Mouse (Mus musculus) adrenal gland, postnatal 4 days (tissue): ENCODE measurements around the gene Tmem87b. TPM values are rescaled to one million over a fixed set of nuclear protein-coding genes. Genes with fewer than 3 reads are reported as not detected.

Experiments used
- DNase-seq, 2 experiments: peaks; one replicate each; pipeline ENCODE4 v3.0.0; 2021 to 2022; ENCODE audit warnings: low spot score in 2 of 2, mixed read lengths in 2 of 2
- long read RNA-seq, 2 experiments: library from polyadenylated mRNA; stranded (forward); transcript quantifications; one replicate each; pipeline ENCODE4 v2.0.0; 2021
- total RNA-seq, 2 experiments: library from RNA; stranded (reverse); gene quantifications; 2 replicates each; pipeline ENCODE4 v1.2.3; 2021

Gene Tmem87b
- total RNA-seq = 10 to 100 TPM; 44.8 to 45.7 TPM
- long read RNA-seq, experiment 1, full-length matches to known transcripts = 7 of 25 reads
- long read RNA-seq, experiment 1, partial matches to known transcripts = 0 of 25 reads
- long read RNA-seq, experiment 1, other reads (novel, unspliced or antisense) = 18 of 25 reads
- long read RNA-seq, experiment 2, full-length matches to known transcripts = 36 of 77 reads
- long read RNA-seq, experiment 2, partial matches to known transcripts = 6 of 77 reads
- long read RNA-seq, experiment 2, other reads (novel, unspliced or antisense) = 35 of 77 reads

- peak; percentile 95 to 98 for DNase-seq
Observed at GRCm38 (mm10) chr2:128817786-128818681, at the start of gene Tmem87b. TSS of gene Tmem87b (plus strand) at chr2:128818118.

DNA sequence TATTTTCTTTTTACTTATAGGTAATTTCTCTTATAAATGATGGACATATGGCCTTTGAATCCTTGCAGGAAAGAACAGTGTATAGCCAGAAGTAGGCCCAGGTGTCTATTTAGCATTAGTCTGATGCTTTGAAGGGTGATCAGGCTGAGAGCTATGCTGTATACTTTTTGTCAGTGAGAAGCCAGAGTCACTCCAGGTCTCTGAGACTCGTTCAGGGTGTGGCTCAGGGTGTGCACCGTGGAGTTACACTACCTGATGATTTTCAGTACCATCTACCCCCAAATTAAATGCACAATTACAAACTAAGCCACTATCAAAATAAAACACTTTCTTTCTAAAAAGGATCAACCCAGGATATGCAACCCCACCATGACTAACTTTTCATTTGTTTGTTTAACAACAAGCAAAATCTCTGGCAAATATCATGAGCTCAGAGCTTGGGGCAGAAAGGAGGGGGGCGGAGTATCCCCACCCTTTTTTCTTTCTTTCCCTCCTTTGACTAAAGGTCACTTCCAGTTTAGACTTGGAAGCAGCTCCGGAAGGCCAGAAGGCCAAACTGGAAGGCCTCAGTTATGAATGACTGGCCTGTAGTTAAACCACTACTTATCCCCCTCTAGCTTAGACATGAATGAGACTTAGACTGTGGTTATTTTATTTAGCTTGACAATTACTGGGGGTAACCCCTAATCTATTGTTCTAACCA lies 49.2 kb upstream of the Tmem87b start:
- DNase-seq = no peak

GRCm38 (mm10) chr2:128770557-128770956 lies 47.4 kb upstream of the Tmem87b start:
- DNase-seq = no peak

- DNase-seq = no peak
Observed at GRCm38 (mm10) chr2:128771048-128771447, 46.9 kb upstream of the Tmem87b start.

DNA sequence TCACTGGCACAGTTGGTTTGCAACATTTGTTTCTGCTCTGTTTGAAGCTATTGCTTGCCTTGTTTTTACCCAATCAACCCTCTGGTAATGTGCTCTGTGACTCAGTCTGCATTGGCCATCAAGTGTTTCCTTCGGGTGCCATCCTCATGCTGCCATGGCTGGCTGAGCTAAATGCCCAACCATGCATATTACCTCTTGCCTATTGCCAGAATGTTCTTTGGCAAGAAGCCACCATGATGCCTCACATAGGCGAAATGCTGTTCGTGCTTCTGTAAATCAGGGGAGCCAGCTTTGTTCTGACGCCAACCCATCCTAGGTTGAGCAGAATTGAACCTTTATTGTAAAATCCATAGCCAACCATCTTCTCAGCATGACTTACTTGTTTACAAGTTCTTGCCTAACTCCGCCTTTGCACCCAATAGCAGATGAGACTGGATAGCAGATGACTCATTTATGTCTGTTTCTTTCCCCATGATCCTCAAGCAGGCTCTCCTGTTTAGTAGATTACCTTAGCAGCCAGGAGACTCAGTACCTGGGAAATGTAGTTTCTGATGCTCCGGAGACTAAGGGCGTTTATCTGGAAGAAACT lies 46.1 kb upstream of the Tmem87b start:
- DNase-seq = no peak

DNA sequence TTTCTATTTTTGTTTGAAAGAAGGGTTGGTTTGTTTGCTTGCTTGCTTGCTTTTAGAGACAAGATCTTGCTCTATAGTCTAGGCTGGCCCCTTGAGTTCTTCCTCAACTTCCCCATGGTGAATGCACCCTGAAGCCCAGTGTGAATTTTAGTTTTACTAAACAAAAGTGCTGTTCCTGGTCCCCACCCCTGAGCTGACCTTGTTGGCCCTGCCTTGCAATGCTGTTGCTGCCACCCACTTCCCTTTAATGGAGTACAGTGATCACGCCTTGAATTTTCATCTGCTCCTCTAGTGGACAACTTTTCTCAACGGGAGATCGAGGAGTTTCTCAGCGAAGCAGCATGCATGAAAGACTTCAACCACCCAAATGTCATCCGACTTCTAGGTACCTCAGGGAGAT lies 35.7 kb upstream of the Tmem87b start:
- DNase-seq = no peak

GRCm38 (mm10) chr2:128783660-128784345 lies 34.1 kb upstream of the Tmem87b start:
- no peak for DNase-seq

- no peak for DNase-seq
Observed at GRCm38 (mm10) chr2:128784814-128785213, 33.1 kb upstream of the Tmem87b start.

DNA sequence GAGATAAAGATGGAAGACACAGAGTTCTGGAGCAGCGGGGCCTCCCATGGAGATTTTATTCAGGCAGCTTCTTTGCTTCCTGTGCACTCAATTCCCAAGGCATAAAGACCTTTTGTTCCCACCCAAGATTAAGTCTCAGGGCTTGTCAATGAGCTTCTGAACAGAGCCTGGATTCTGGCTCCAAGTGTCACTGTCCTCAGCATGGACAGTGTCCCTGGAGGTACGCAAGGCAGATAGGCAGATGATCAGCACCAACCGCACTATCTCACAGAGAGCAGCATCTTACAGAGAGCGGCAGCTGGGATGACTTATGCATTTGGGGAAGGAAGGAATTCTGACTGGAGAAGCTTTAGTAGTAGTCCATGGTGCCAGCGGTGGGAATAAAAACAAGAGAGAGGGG lies 31.6 kb upstream of the Tmem87b start:
- no peak for DNase-seq

DNA sequence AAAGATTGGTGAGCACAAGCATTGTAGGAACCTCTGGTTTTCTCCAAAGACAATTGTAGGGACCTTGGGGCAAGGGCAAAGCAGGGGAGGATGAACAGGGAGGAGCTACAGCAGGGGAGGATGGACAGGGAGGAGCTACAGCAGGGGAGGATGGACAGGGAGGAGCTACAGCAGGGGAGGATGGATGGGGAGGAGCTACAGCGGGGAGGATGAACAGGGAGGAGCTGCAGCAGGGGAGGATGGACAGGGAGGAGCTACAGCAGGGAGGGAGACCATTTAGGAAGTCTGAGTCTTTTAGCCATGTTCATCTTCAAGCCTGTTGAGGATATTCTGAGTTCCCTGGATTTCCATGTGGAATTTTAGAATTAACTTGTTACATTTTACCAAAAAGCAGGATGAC lies 31.1 kb upstream of the Tmem87b start:
- DNase-seq = no peak

- no peak for DNase-seq
Observed at GRCm38 (mm10) chr2:128787805-128788204, 30.1 kb upstream of the Tmem87b start.

DNA sequence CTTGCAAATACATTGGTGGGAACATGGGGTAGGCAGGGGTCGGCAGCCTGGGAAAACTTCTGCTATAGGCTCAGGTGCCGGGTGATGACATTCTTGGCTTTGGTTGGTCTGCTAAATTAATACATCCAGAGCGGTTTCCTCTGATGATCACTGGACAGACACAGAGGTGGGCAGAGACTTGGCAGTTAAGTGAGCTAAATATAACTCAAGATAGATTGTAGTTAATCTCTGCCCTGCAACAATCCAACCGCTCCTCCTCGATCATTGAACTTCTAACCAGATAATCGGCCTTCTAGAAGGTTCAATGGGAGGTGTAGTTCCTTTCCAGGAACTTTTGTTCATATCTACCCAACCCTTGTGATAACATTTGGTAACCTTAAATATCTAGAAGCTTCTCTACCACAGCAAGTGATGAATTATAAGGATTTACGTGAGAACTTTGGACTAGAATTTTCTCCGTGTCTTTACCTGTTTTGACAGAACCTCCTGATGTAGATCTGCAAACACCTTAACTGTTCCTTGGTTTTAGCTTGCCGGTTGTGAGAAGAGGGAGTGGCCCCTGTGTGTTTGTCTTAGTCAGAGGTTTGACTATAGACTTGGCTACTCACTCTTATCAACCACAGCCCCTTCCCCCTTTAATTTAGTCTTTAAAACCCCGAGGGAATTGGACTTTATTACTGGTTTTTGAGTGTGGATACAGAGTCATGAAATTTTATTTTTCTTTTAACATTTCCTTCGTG lies 26.9 kb upstream of the Tmem87b start:
- no peak for DNase-seq

DNA sequence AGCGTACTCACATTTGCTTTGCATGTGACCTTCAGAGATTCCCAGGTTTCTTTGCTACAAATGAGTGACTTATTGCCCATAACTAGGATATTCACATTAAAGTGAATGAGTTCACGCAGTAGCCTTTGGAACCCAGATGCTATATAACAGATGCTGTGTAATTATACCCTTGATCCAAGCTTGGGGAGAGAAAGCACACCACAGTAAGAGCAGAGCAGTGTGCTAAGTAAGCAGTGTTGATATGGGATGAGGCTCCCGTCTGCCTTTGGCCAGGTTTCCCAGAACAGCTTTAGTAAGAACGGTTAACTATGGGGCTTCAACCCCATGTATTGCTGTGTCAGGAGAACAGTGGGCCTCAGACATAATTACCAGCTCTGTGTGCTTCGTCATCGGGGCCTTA lies 24.0 kb upstream of the Tmem87b start:
- no peak for DNase-seq

GRCm38 (mm10) chr2:128796463-128796862 lies 21.5 kb upstream of the Tmem87b start:
- DNase-seq = no peak

DNA sequence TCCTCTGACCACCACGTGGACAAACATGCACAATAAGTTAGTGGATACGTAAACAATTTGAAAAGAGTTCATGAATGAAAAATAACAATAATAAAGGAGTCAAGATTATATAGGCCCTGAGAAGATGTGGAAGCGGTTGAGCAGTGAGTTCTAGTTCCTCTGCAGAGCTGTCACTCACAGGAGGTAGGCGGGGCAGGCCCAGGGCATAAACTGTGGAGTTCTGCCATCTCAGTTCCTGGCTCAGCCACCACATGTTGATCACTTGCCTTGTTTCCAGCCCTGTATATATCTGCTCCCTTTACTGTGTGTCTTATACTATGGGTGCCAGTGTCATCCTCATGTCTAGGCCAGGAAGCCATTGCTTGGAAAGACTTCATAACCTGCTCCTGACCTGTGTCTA lies 14.5 kb upstream of the Tmem87b start:
- no peak for DNase-seq

GRCm38 (mm10) chr2:128805341-128805740 lies 12.6 kb upstream of the Tmem87b start:
- DNase-seq = no peak

DNA sequence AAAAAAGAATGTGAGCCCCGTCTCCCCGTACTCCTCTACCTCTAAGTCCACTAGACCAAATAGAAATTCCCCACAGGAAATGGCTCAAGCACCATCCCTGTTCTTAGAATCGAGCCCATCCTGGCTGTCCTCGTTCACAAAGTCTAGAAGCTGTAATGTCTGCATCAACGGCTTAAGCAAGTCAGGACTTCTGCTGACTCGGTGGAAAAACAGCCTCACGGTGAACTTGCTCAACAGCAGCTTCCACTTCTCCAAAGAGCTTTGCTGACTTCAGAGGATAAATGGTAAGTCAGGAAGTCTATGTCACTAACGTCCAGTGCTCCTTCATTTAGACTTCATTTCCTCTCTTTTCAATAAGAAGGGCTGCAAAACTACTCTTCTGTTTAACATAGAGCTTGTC lies 11.4 kb upstream of the Tmem87b start:
- DNase-seq = no peak

DNA sequence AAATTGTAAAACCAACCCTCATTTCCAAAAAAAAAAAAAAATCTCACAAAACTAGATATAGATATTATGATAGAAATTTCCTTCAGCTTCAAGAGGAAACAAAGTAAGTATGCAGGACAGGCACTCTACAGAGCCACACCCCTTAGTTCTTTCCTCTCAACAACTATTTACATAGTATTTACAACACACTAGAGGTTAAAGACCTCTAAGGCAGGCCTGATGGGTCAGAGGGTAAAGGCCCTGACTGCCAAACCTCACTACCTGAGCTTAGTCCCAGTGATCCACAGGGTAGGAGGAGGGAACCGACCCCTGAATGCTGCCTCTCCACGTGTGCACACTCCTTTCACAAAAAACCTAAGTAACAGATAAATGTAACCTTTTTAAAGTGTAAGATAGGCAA lies 5.2 kb upstream of the Tmem87b start:
- DNase-seq = no peak

GRCm38 (mm10) chr2:128816311-128816710 lies 1.6 kb upstream of the Tmem87b start:
- no peak for DNase-seq

DNA sequence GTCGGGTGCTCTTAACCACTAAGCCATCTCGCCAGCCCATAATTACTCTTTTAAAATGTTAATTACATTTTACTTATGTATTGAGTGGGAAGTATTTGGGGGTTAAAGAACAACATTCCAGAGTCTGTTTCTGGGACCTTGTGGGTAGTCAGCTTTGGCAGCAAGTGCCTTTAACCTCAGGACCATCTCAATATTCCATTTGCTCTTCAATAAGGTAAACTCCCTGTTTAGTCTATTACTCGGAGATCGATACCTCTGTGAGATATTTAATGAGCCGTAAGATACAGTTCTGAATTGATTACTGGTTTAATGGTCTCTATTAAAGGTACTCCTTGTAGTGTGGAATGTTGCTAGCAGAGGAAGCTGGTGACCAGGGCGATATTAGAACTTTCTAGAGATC lies 1.0 kb upstream of the Tmem87b start:
- DNase-seq = no peak
